Mouse (Mus musculus) stomach, embryonic 14.5 days (tissue): ENCODE data around the gene Tnr. TPM values are rescaled to one million over a fixed set of nuclear protein-coding genes. Genes with fewer than 3 reads are reported as not detected.

ENCODE experiments used
- ATAC-seq: fragments of 200-750 bp; cut with Nextera tagmentation; 2 replicates; pipeline ENCODE4 v1.8.0; 2017; ENCODE audit warnings: low read depth, moderate TSS enrichment; ENCODE audit not compliant: insufficient number of reproducible peaks, insufficient read depth, low FRiP score
- H3K27ac ChIP-seq: fragments of 300-500 bp; sonication (generic); 2 replicates; pipeline ENCODE4 v1.5.1; 2014; ENCODE audit warnings: mild to moderate bottlenecking, low read length, moderate library complexity, mixed read lengths
- H3K27me3 ChIP-seq: fragments of 300-500 bp; sonication (generic); 2 replicates; pipeline ENCODE4 v1.6.1; 2014; ENCODE audit warnings: low read length, control low read depth, mixed read lengths; ENCODE audit not compliant: control insufficient read depth, insufficient read depth
- H3K36me3 ChIP-seq: fragments of 300-500 bp; sonication (generic); 2 replicates; pipeline ENCODE4 v1.6.1; 2014; ENCODE audit warnings: mild to moderate bottlenecking, control low read depth, low read length, moderate library complexity, mixed read lengths; ENCODE audit not compliant: control insufficient read depth, insufficient read depth
- H3K4me1 ChIP-seq: fragments of 300-500 bp; sonication (generic); 2 replicates; pipeline ENCODE4 v1.6.1; 2014; ENCODE audit warnings: low read length, control low read depth, mixed read lengths; ENCODE audit not compliant: control insufficient read depth, insufficient read depth
- H3K4me2 ChIP-seq: fragments of 300-500 bp; sonication (generic); replicated peaks from 2 replicates; pipeline ENCODE4 v1.6.1; 2014; ENCODE audit warnings: low read depth, low read length, control low read depth
- H3K4me3 ChIP-seq: fragments of 300-500 bp; sonication (generic); 2 replicates; pipeline ENCODE4 v1.5.1; 2014; ENCODE audit warnings: low read depth, low read length, control low read depth
- H3K9ac ChIP-seq: fragments of 300-500 bp; sonication (generic); replicated peaks from 2 replicates; pipeline ENCODE4 v1.6.1; 2014; ENCODE audit warnings: low read depth, mild to moderate bottlenecking, control low read depth, low read length, moderate library complexity, mixed read lengths
- H3K9me3 ChIP-seq: fragments of 300-500 bp; sonication (generic); 2 replicates; pipeline ENCODE4 v1.6.1; 2016; ENCODE audit warnings: low read depth, low read length, control low read depth; ENCODE audit not compliant: control insufficient read depth
- WGBS: fragments of 180-500 bp; shearing (Covaris S2); extraction: QIAGEN DNeasy Blood & Tissue Kit; methylation state at CpG from one replicate; pipeline ENCODE4 v1.1.7; 2014; 5-methylcytosine and 5-hydroxymethylcytosine counted together
- polyA plus RNA-seq: library from polyadenylated mRNA; unstranded; fragments of >200 nt; fragmentation: Nextera tagmentation; extraction: Ambion mirVana; gene quantifications from 2 replicates; pipeline ENCODE4 v1.2.1, GENCODE M21; 2014

Tnr gene
- polyA plus RNA-seq, 1 experiment from 2014 or later, result 0.61 TPM

DNA sequence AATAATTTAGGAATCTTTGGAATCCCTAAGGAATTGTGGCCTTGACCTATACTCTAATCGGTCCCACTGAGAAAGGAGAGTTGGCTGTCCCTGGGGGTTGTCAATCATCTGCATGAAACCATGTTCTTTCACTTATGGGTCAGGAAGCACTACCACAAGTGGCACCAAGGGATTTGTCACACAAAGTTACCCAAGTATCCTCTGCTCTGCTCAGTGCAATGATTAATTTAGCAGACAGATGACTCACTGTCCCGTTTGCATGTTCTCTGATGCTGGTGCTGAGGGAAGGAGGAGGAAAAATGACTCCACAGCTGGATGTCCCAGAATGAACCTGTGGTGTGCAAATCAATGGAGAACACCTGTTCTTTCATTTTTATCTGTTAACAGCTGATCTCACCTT lies 309.6 kb downstream of the Tnr start:
- WGBS, result 59% methylated on average over 2 of the region's 2 CpGs
- ATAC-seq, result no peak
- H3K36me3 ChIP-seq, result no peaks in the 10 kb centered on the region
- H3K4me2 ChIP-seq, result no peak overlapping the region
- H3K9me3 ChIP-seq, result no peaks in the 10 kb centered on the region
- H3K27me3 ChIP-seq, result no peaks in the 10 kb centered on the region
- no peak overlapping the region for H3K4me3 ChIP-seq
- no peak overlapping the region for H3K9ac ChIP-seq
- no peaks in the 10 kb centered on the region for H3K4me1 ChIP-seq
- H3K27ac ChIP-seq, result no peak overlapping the region

DNA sequence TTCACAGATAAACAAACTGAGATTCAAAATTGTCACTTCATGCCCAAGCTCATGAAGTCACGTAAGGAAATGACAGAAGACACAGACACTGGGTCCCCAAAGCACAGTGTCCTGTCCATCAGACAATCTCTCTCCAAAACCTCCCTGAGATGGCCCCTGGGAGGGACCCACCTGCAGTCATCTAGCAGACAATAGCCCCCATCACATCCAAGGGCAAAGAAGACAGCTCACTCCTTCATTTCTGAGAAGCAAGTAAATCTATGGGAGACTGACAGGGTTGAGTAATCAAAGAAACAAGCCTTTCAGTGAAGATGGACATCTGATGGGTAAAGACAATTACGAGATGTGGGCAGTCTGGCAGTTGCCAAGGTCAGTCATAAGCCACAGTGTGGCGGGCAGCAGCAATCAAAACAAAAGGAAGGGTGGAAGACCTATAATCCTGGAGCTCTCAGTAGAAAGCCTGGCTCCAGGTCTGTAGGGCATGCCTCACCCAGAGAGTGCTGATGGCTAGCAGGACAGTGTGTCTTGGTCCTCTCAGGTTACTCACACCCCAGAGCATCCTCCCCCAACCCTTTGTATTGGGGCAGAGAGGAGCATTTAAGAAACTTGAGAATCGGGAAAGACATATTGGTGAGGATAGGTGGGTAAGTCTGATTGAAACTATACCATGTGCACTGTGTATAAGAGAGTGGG lies 310.2 kb downstream of the Tnr start:
- WGBS, result 61% methylated on average over 4 of the region's 4 CpGs
- Histone ChIP-seq H3K9ac (no peak overlapping the region), H3K4me3 (no peak overlapping the region), H3K27me3 (no peaks in the 10 kb centered on the region), H3K9me3 (no peaks in the 10 kb centered on the region), H3K27ac (no peak overlapping the region), H3K36me3 (no peaks in the 10 kb centered on the region), H3K4me2 (no peak overlapping the region), H3K4me1 (no peaks in the 10 kb centered on the region)
- no peak for ATAC-seq

DNA sequence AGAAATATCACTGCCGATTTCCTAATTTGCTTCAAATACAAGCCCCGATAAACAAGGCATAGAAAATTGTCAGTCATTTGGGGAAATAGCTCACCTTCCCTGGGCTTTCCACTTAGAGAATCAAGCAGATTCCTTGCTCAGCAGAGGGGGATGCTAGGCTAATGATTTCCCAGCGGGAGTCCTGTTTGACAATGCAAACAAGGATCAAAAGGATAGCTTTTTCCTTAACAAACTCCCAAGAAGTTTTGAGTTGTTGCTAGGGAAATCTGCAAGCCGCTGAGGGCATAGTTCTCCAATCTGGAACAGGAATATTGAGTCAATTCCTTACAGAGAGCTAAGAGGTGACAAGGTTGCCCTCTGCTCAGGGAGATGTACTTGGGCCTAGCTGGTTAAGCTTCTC lies 311.6 kb downstream of the Tnr start:
- ATAC-seq, result no peak
- Histone ChIP-seq H3K36me3 (no peaks in the 10 kb centered on the region), H3K9me3 (no peaks in the 10 kb centered on the region), H3K9ac (no peak overlapping the region), H3K4me2 (no peak overlapping the region), H3K27ac (no peak overlapping the region), H3K4me3 (no peak overlapping the region), H3K27me3 (no peaks in the 10 kb centered on the region), H3K4me1 (no peaks in the 10 kb centered on the region)
- WGBS, result 32% methylated on average over 4 of the region's 4 CpGs

DNA sequence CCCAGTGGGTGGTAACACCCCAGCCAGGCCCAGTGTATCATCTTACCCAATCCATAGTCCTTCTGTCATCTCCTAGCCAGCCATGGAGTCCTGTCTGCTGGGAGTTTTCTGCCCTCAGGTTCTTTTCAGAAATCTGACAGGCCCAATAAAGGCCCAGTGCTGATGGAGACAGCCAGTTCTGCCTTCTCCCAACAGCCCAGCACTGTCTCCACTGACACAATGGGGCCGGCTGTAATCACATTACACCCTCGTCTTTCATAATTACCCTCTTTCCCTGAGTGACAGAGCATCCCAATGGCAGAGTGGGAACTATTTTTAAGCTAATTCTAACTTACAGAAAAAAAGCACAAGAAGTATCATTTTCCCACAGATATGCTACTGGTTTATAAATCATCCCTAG lies 316.8 kb downstream of the Tnr start:
- Histone ChIP-seq H3K27me3 (no peaks in the 10 kb centered on the region), H3K27ac (no peak overlapping the region), H3K36me3 (no peaks in the 10 kb centered on the region), H3K9me3 (no peaks in the 10 kb centered on the region), H3K4me1 (no peaks in the 10 kb centered on the region), H3K9ac (no peak overlapping the region), H3K4me2 (no peak overlapping the region), H3K4me3 (no peak overlapping the region)
- no peak for ATAC-seq
- WGBS, result 37% methylated on average over 2 of the region's 2 CpGs

GRCm38 (mm10) chr1:159842876-159843275 lies 319.3 kb downstream of the Tnr start:
- no peaks in the 10 kb centered on the region for H3K27me3 ChIP-seq
- H3K36me3 ChIP-seq, result no peaks in the 10 kb centered on the region
- H3K9ac ChIP-seq, result no peak overlapping the region
- H3K27ac ChIP-seq, result no peak overlapping the region
- 49% methylated on average over 5 of the region's 5 CpGs for WGBS
- ATAC-seq, result no peak
- H3K4me3 ChIP-seq, result no peak overlapping the region
- H3K4me1 ChIP-seq, result no peaks in the 10 kb centered on the region
- no peaks in the 10 kb centered on the region for H3K9me3 ChIP-seq
- no peak overlapping the region for H3K4me2 ChIP-seq

- no peak for ATAC-seq
- 84% methylated on average over 11 of the region's 11 CpGs for WGBS
- H3K27me3 ChIP-seq, result no peaks in the 10 kb centered on the region
- no peaks in the 10 kb centered on the region for H3K36me3 ChIP-seq
- H3K27ac ChIP-seq, result no peak overlapping the region
- no peaks in the 10 kb centered on the region for H3K4me1 ChIP-seq
- no peak overlapping the region for H3K4me2 ChIP-seq
- no peaks in the 10 kb centered on the region for H3K9me3 ChIP-seq
- H3K4me3 ChIP-seq, result no peak overlapping the region
- no peak overlapping the region for H3K9ac ChIP-seq
These were observed 328.5 kb downstream of the Tnr start for GRCm38 (mm10) chr1:159852088-159852487.

GRCm38 (mm10) chr1:159854261-159854660 lies 330.7 kb downstream of the Tnr start:
- no peak overlapping the region for H3K9ac ChIP-seq
- no peaks in the 10 kb centered on the region for H3K27me3 ChIP-seq
- no peaks in the 10 kb centered on the region for H3K36me3 ChIP-seq
- H3K4me2 ChIP-seq, result no peak overlapping the region
- no peaks in the 10 kb centered on the region for H3K9me3 ChIP-seq
- H3K4me3 ChIP-seq, result no peak overlapping the region
- ATAC-seq, result no peak
- H3K4me1 ChIP-seq, result no peaks in the 10 kb centered on the region
- H3K27ac ChIP-seq, result no peak overlapping the region
- WGBS, result 48% methylated on average over 1 of the region's 1 CpGs

DNA sequence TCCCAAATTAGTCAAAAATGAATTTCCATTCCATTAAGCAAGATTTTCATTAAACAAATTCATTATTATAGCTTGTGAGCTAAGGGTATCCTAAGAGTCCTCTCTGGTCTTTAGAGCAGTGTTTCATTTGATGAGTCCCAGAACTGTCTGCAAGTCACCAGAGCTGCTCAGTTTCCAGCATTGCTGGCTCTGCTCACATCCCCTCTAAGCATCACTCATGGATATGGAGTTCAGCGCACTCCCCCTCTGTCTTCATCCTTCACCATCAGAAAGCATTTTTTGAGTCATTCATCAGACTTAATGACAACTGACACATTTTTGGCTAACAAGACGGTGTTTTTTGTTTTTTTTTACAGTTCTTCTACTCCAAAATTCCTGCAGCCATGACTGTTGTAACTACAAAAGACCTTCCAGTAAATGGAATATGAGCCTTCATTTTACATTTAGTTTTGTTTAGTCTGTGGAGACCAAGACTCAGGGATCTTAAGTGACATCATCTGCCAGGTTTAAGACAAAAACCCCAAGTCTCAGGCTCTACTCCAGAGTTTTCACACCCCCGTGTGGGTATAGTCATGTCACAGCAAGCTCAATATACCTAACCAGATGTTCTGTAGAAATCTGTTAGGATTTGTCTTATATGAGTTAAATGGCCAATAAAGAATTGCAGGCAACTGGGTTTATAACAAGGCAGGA lies 338.4 kb downstream of the Tnr start:
- H3K4me2 ChIP-seq, result no peak overlapping the region
- ATAC-seq, result peak; percentile 37; the same call in 1 of the 2 replicates
- no peaks in the 10 kb centered on the region for H3K9me3 ChIP-seq
- no peak overlapping the region for H3K9ac ChIP-seq
- no peaks in the 10 kb centered on the region for H3K4me1 ChIP-seq
- H3K27ac ChIP-seq, result no peak overlapping the region
- H3K27me3 ChIP-seq, result no peaks in the 10 kb centered on the region
- 57% methylated on average over 3 of the region's 3 CpGs for WGBS
- no peak overlapping the region for H3K4me3 ChIP-seq
- H3K36me3 ChIP-seq, result no peaks in the 10 kb centered on the region
